Mouse (Mus musculus) gastrocnemius, adult 8-10 months (tissue): Measurements from ENCODE around the gene Add2. TPM values are rescaled to one million over a fixed set of nuclear protein-coding genes. Genes with fewer than 3 reads are reported as not detected.
A peak's percentile ranks its signal among the peaks of the same experiment; 100 is the strongest.

Source experiments
- DNase-seq, 2 experiments: peaks; one replicate each; pipeline ENCODE4 v3.0.0; 2022; ENCODE audit warnings: low spot score in 2 of 2
- total RNA-seq, 4 experiments: library from RNA; stranded (reverse); gene quantifications; 2 replicates each; pipeline ENCODE4 v1.2.4; 2022

Gene Add2
- total RNA-seq, 4 experiments from 2014 or later: 0.02 to 0.16 (median 0.15) TPM; not detected in 1

DNA sequence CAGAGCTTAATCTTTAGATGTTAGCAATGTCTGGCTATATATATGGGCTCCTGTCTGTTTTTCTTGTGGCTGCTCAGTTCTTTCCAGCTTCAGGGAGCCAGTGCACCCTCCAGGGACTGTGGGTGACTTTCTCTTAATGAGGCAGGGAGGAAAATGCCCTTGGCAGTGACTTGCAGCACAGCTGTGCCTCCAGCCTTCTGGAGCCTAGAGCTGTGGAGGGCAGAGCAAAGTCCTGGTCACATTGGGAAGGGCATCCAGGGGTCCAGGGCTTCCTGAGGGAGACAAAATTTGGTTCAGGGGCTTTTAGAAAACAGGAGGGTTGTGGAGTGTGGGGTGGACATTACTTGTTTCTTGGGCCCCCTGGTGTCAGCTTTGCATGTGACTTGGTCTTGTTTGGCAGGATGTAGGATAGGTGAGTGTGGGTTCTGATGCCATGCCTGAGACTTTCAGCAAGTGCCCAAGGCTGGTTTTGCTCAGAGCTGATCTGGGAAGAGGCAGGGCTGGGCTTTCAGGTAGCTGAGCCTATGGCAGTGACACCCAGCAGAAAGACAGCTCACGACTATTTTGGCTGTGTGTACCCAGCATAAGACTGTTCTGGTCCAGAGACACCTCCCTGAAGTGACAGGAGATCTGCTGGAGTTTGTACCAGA, 50.0 kb downstream of the Add2 start:
- no peak for DNase-seq

DNA sequence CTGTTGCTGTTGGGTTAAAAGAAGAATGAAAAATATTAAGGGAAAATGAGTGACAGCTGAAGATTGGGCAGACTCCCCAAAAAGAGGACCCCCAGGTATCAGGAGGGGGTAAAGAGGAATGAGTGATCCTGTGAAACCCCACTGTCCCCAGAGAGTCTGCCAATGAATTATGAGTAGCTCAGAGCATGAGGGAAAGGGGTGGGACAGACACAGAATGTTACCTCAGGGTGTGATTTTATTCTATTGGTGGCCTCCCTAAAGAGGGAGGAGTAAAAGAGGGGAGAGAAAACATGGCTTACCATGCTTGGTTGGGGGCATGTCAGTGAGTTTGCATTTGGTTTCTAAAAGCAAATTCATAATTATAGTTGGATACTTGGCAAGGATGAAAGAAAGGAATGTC, 50.8 kb downstream of the Add2 start:
- DNase-seq: no peak

DNA sequence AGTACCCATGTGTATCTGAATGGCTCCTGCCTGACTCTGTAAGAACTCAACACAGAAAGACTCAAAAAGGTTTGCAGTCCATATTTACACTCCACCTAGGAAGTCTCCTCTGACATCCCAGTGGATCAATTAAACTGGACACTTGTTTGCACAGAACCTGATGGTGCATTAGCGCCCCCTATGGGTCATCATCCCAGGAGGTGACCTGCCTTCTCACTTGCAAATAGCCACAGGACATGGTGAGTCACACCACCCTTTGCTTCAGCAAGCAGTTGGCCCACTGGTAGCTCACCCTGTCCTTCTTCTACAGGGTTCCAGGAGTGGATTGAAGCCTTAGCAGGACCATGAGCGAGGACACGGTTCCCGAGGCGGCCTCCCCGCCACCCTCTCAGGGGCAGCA, 57.0 kb downstream of the Add2 start:
- peak in 1 of 2 experiments; percentile 8 for DNase-seq

DNA sequence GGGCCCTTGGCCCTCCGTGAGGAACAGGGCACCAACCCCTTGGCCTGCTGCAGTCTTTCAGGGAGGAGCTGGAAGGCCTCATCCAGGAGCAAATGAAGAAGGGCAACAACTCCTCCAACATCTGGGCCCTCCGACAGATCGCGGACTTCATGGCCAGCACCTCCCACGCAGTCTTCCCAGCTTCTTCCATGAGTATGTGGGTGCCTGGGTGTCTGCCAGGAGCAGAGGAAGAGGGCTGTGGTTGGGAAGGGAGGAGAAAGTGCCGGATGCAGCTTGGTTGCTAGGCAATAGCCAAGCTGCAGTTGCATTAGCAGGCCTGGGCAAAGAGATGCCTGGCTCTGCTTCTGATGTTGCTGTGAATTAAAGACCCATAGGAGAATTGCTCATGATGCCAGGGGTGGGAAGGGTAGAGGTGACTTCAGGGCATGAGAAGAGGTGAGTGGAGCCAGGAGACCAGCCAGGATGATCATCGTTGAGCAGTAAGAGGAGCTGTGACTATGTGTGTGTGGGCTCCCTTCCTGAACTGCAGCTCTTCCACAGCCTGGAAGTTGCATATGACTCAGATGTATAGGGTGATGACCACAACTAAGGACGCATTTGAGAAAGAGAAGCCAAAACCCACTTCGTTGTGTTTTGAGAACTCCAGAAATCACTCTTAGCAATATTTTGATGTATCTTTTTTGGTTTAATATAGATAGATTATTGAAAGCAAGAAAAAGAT, 58.5 kb downstream of the Add2 start:
- DNase-seq: peak in 1 of 2 experiments; percentile 6

DNA sequence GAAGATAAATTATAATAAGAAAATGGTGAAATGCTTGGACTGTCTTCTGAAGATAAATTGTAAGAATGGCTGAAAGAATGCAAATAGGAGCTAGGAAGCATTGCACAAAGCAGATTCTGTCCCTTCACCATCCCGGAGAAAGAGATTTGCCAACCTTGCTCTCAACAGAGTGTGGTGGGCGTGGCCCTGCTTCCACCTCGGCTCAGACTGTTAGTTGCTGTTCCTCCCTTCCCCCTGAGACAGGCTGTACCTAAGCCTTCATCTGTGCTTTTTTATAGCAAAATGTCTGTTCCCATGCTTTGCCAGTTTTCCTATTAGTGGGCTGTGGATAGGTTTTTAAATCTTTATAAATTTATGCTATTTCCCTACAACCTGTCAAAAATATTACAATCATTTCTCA, 59.3 kb downstream of the Add2 start:
- DNase-seq: no peak

DNA sequence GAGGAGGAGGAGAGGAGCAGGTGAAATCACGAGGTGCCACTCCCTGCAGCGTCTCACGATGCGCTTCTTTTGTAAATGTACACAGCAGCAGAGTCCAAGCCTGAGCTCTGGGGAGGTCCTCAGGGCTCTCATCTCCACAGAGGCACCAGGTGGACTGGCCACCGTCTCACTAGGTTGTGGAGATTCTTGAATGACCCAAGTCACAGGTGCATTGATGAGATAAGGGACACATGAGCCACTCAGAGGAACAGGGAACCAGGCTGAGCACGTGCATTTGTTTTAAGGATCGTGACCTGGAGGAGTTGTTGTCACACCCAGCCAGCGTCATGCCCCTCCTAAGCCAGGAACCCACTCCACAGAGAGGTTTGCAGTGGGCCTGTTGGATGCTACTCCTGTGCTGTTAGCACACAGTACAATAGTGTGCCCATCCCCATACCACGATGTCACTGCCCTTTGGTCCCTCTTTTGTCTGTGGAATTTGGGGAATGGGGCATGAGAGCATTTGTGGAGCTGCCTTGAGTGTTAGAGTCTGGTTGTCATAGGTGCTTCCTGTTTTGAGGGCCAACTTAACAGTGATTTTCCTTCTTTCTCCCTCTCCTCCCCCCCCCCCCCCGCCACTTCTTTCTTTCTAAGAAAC, 65.8 kb downstream of the Add2 start:
- DNase-seq: no peak

DNA sequence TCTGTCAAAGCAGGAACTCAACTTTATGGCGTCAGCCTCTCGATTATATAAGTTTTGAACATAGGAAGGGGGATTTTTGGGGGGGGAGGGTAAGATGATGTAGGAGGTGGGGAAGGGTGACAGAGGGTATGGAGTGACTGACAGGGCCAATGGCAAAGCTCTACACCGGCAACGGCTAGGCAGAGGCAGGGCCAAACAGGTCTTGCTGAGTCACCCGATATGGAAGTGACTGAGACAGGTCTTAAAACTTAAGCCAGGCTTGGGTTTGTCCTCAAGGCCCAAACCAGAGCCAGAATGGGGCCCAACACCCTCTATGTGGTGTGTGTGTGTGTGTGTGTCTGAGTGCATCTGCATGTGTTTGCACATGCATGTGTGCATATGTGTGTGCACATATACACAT, 67.0 kb downstream of the Add2 start:
- no peak for DNase-seq

DNA sequence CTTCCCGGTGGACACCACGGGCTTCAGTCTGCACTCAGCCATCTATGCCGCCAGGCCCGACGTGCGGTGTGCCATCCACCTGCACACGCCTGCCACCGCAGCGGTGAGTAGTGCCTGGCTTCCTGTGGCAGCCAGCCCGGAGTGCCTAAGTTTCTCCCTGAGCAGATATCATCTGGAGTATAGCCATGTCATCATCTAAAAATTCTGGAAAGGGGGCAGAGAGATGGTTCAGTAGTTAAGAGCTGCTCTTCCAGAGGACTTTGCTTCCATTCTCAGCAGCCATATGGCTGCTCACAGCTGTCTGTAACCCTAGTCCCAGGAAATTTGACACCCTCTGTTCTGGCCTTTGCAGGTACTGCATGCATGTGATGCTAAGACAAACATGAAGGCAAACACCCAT, 68.3 kb downstream of the Add2 start:
- no peak for DNase-seq

DNA sequence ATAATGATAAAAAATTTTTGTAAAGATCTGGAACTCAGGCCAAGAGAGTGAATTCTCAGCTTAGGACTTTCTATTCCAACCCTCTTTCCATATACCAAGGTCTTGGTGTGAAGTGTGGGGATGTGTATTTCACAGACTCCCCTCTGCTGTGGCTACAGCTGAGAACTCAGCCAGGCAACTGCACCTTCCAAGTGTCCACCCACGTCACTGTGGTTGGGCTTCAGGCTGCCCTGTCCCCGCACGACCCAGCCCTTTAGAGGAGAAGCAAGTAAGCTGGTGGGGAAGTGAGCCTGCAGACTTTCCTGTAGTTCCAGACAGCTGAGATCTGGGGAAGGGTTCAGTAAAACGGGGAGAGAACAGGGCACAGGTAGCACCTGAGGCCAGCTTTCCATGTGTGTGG, 68.7 kb downstream of the Add2 start:
- no peak for DNase-seq

DNA sequence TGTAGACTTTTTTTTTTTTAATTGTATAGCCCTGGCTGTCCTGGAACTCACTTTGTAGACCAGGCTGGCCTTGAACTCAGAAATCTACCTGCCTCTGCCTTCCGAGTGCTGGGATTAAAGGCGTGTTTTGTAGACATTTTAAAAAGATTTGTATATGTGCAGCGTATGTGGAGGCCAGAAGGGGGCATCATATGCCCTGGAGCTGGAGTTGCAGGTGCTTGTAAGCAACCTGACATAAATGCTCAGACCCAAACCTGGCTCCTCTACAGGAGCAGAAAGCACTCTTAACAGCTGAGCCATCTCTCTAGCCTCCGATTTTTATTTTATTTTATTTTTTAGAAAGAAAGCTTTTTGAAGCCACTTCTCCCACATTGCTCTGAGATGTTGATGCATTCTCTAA, 70.5 kb downstream of the Add2 start:
- no peak for DNase-seq

DNA sequence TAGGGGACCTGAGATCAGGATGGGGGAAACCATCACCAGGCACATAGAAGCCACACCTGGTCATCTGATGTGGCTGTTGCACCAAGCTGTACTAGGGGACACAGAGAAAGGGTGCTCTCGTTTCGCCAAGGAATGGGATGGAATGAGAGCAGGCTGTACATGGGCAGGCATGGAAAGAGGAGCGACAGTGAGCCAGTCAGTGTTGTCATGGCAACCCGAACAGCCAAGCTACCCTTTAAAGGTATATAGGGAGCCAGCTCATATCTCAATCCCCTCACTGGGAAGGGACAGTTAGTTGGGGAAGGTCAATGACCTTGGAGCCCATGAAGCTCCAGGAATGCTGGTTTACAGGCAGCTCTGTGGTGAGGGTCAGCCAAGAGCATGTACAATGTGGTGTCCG, 73.0 kb downstream of the Add2 start:
- no peak for DNase-seq

DNA sequence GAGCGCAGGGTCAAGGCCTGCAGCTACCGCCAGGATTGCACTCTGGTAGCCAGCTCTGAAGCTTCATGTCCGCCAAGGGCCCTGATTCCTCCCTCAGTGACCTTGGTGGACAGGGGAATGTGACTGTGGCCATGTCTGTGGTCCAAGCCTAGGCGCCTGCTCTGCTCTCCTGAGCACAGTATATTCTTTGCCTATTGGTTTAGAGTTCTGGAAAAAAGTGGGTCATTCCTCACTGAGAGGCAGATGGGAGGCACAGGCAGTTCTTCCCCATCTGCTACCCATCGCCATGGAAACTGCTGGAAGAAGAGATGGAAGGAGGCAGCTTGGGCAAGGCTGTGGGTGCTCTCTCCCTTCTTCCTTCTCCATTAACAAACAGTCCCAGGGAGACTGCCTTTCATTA, 74.4 kb downstream of the Add2 start:
- no peak for DNase-seq

DNA sequence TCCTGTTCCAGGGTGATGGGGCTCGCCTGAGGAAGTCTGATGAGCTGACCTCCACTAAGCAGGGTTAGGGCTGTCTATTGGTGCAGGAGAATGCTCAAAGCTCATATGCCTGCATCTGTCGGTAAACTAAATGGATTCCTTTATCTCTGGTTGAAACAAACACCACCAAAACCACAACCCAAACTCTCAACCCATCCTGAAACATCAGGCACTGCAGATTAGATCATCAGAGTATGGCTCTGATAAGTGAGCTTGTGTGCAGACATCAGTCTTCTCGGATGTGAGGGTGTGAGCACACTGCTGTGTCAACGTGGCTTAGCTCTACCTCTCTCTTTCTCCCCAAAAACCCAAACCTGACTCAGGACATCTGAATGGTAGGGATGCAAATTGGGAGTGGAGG, 75.1 kb downstream of the Add2 start:
- DNase-seq: no peak

DNA sequence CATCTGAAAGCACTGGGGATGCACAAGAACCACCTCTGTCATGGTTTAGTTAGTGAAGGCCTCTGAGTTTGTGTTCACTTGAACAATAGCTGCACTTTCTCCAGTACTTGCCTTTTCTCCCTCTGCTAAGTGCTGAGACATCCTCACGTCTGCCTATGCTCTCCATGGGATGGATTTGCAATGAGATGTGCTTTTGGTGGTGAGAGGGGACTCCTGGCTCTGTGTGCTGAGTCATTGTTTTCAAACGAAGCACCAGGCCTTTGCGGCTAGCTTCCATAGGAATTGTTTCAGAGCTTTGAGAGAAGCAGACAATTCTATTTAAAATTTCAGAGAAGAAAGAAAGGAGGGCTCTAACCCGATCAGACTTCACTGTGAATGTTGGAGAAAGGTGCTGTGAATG, 76.2 kb downstream of the Add2 start:
- no peak for DNase-seq

DNA sequence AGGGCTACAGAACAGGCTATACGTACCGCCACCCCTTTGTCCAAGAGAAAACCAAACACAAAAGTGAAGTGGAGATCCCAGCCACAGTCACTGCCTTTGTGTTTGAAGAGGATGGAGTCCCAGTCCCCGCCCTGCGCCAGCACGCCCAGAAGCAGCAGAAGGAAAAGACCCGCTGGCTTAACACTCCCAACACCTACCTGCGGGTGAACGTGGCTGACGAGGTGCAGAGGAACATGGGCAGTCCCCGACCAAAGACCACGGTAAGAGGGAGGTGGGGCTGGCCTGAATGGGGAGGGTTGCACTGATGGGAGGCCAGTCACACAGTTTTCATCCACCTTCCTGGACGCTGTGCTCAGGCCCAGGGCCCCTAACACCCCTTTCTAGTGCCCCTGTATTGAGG, 77.6 kb downstream of the Add2 start:
- DNase-seq: no peak

DNA sequence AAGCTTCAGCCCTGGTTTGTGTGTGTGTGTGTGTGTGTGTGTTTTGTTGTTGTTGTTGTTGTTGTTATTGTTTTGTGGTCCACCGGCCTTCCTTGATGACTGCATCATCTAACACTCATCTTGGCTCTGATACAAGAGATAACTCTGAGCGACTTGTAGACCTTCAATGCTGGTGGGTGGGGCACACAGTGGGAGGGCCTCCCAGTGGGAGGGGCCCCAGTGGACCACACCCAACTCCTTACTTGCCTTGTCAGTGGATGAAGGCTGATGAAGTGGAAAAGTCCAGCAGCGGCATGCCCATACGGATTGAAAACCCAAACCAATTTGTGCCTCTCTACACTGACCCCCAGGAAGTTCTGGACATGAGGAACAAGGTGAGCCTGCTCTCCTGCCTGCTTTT, 78.6 kb downstream of the Add2 start:
- DNase-seq: no peak

DNA sequence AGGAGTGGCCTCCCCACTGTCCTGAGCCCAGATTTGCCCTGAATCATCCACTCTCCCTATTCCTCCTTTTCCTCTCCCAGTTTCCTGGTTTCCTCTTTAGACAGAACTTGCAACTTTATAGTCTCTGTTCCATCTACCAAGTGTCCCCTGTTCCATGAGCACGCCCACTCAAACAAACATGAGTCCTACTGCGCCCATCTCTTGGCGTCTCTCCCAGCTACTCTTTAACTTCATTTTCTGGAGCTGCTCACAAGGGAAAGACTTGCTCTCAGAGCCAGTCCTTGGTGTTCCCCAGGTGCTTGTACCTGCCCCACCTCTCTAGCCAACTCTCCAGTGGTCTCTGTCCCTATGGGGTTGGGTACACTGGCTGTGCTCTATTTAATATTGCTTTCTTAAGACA, 87.4 kb downstream of the Add2 start:
- no peak for DNase-seq

DNA sequence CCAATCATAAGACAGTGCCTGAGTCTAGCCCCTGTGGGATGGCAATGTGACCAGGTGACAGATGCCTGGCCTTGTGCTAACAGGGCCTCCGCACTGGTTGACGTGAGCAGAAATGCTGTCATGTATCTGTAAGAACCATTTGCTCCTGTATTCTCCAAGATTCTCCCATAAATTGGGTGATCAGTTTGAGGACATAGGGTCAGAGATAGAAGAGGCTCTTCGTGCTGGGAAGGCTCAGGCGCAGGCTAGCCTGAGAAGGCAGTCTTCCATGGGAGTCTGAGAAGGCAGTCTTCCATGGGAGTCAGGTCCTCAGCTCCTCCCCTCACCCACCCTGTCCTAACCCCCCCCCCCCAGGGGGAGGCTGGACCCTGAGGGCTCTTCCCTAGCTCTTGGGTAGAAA, 94.6 kb downstream of the Add2 start:
- no peak for DNase-seq

DNA sequence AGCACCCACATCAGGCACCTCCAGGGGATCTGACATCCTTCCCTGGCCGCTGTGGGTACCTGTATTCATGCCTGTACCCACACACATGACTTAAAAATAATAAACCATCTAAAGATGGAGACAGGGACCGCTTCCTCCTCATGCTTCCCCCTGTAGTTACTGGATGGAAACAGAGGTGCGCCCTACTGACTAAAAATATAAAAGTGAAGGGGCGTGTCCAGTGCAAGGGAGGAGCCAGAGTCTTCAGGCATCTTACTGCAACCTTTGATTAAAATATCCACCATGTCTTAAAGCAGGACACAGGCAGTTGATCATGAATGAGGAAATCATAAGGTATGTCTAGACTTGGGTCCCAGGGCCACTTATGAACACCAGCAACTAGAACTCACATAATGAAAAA, 97.3 kb downstream of the Add2 start:
- DNase-seq: no peak

DNA sequence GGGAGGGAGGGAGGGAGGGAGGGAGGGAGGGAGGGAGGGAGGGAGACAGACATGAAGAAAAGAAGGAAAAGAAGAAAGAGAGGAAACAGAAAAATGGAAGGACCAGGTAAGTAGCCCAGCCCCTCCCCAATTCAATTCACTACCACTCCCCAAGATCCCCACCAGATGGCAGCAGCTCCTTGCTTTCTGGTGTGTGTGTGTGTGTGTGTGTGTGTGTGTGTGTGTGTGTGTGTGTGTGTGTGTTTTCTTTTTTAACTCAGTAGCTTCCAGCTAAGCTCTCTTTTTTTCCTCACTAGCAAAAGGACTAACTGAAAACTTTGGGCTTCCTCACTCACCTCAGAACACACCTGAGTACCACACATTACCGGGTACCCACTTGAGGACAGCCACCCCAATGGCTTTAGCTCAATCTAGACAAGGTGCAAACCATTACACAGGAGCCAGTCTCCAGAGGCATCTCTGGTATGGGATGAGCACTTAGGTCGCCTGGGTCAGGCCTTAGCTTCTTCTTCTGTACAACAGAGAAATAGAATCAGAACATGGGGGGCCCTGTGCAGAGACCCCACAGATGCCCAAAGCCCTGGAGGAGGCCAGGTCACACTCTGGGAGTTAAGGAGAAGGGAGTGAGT, 98.6 kb downstream of the Add2 start:
- DNase-seq: no peak

DNA sequence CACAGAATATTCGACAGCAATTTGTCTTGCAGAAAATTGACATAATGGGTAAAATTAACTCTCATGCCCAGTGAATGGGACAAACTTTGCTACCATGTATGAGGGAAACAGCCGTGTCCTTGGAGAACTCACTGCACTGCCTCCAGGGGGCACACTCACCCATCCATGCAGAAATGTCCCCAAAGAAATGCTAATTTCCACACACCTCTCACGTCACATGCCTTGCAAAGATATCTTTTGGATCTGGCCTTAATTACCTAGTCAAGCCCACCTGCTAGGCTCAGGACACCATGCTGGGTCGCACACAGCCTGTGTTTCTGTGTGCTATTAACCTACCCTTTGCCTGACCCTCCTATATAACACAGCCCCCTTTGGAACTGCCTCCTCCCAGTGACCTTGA, 100.0 kb downstream of the Add2 start:
- no peak for DNase-seq

DNA sequence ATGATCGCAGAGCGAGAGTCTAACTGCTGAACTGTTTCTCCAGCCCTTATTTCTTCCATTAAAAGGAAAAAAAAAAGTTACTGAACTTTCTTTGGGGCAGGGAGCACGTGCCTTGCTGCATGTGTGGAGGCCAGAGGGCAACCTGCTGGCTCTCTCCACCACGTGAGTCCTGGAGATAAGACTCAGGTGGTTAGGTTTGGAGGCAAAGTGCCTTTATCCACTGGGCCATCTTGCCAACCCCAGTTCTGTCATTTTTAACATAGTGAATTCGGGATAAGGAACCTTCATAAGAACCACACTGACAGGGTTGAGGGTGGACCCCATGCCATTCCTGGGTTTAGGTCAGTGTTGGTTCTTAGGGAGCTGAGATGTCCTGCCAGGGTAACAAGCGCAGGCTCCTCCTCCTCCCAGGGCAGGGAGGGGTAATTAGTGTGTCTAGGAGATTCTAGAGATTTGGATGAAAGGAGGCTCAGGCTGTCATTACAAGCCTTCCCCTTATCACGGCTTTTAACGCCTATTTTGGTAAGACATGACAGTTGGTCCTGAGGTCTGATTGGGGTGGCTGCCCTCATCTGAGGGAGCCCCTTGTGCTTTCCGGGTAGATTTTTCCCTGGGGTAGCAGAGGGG, 101.5 kb downstream of the Add2 start:
- no peak for DNase-seq
